ENCODE assay signal across 13 mouse cellular contexts in genomic region chr4:34639745-34640364, GRCm38 (mm10).
"Had no signal": no experiment of that assay in that cellular context is flagged by ENCODE, and none has a peak within 500 bp of the region (broad histone marks: within the 10 kb centered on the region; RNA-seq: fewer than 3 reads in every experiment).

No protein-coding gene starts in this region.

- H3K9me3 ChIP-seq: limb, embryonic 15.5 days; liver, embryonic 12.5 days; midbrain, embryonic 12.5 days; neural tube, embryonic 13.5 days had no signal

- H3K27me3 ChIP-seq: limb, embryonic 15.5 days; liver, embryonic 12.5 days; megakaryocyte, embryonic 14.5 days; midbrain, embryonic 12.5 days; neural tube, embryonic 13.5 days had no signal

- H3K4me3 ChIP-seq: left cerebral cortex, adult 2 months; limb, embryonic 15.5 days; liver, embryonic 12.5 days; megakaryocyte, embryonic 14.5 days; midbrain, embryonic 12.5 days; neural tube, embryonic 13.5 days had no signal

- H3K9ac ChIP-seq: limb, embryonic 15.5 days; liver, embryonic 12.5 days; lung, embryonic 14.5 days; midbrain, embryonic 12.5 days; neural tube, embryonic 13.5 days had no signal

- H3K27ac ChIP-seq: left cerebral cortex, adult 2 months; limb, embryonic 15.5 days; liver, embryonic 12.5 days; macrophage; midbrain, embryonic 12.5 days; neural tube, embryonic 13.5 days had no signal

- DNase-seq: kidney, adult 18-20 months; lung, embryonic 14.5 days; lung, postnatal 10 days; right cerebral cortex, postnatal 14 days; thymus, postnatal 36 days had no signal

- H3K4me2 ChIP-seq: limb, embryonic 15.5 days; liver, embryonic 12.5 days; lung, embryonic 14.5 days; midbrain, embryonic 12.5 days; neural tube, embryonic 13.5 days had no signal

- H3K4me1 ChIP-seq: liver, embryonic 12.5 days; megakaryocyte, embryonic 14.5 days; midbrain, embryonic 12.5 days; neural tube, embryonic 13.5 days had no signal

- ATAC-seq: liver, embryonic 12.5 days; midbrain, embryonic 16.5 days had no signal
